Mouse (Mus musculus) lung, postnatal 0 days (tissue): ENCODE results near the gene Tnn.

Source experiments
- CTCF ChIP-seq: IDR thresholded peaks from 2 replicates; pipeline ENCODE4 v1.5.1; 2016; ENCODE audit warnings: antibody characterized with exemption, mild to moderate bottlenecking
- EP300 ChIP-seq: IDR thresholded peaks from 2 replicates; pipeline ENCODE4 v1.6.1; 2016; ENCODE audit warnings: antibody characterized with exemption, mild to moderate bottlenecking, control low read depth

- no peak for TF ChIP-seq CTCF
- TF ChIP-seq EP300: no peak
Measured at GRCm38 (mm10) chr1:160153480-160153879, at the start of gene Tnn.
